Mouse (Mus musculus) retina, embryonic 14.5 days (tissue): ENCODE results near the gene Ccdc3.
"Not testable (repeated sequence)": the region's sequence is repeated elsewhere in the genome, so short reads cannot be mapped to it uniquely, and the experiment has no call there.

Experiments used
- DNase-seq: peaks from one replicate; pipeline ENCODE4 v3.0.0-alpha.2; 2015; ENCODE audit warnings: low spot score

Gene Ccdc3

DNA sequence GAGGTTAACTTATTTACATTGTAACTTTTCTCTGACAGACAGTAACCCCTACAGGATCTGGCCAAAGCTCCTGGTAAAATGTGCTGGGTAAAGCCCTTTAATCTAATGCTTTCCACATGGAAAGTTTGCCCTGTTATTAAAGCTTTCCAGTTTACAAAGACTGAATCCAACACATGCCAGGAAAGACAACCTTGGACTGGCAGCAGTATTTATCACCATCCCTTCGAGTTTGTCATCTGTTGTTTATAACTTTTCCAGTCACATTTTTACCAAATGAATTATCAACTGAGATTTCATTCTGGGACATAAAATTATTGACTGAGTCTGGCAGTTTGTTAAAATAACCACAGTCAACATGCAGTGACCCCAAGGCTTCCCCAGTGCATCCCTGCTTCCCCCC, 77.0 kb downstream of the Ccdc3 start:
- no peak for DNase-seq

DNA sequence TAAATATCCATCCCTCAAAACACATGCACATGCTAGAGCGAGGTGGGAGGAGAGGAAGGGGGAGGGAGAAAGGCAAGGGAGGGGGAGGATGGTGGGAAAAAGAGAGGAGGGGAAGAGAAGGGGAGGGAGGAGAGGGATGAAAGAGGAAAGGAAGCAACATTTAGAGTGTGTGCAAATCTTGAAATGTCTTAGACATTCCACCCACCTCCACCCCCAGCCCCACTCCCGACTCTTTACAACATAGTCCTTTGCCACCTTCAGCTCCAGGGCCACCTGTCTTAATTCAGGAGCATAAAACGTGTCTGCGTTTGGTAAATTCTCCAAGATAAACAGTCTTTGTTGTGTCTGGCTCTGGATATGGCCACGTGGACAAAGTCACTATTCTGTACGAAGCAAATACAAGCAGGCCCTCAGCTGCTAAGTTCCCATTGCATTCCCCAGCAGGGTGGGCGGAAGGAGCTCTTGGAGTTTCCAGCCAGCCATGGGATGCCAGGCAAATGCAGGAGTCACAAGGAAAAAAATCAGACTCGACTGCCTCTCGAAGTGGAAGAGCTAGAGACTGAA, 77.8 kb downstream of the Ccdc3 start:
- no peak for DNase-seq

DNA sequence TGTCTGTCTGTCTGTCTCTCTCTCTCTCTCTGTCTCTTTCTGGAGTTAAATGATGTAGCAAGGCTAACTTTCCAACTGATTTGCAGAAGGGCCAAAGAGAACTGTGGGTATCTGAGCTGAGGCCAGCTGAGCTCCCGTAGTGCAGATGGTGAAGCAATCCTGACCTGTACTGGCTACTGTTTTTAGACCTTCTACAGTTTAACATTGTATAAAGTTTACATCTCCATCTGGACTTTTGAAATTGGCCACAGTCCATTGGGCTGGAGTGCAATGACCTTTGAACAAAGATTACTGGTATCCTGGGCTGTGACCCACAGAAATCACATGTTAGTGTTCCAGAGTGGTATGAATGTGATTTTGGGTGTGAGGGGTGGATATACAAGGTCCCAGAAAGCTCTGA, 81.6 kb downstream of the Ccdc3 start:
- DNase-seq = no peak

DNA sequence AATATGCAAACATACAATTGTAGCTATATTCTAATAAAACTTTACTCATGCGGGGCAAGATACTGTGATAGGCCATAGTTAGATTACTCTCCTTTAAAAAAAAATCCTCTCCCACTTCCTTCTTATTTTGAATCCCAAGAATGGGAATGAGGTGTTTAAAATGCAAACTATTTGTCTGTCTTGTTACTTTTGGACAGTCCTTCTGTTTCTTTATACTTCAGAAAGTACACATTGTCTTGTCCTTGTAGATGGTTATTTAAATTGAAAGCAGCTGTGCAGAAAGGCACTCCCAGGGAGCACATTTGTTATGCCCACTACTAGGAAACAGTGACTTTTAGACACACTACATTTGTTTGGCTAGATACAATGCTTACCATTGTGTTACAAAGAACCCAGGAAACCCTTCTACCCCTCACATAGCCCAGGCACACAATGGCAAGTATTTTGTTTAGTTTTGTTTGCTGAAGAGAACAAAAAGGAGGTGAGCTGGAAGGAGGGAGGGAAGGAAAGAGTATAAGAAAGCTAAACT, 82.3 kb downstream of the Ccdc3 start:
- DNase-seq = no peak

DNA sequence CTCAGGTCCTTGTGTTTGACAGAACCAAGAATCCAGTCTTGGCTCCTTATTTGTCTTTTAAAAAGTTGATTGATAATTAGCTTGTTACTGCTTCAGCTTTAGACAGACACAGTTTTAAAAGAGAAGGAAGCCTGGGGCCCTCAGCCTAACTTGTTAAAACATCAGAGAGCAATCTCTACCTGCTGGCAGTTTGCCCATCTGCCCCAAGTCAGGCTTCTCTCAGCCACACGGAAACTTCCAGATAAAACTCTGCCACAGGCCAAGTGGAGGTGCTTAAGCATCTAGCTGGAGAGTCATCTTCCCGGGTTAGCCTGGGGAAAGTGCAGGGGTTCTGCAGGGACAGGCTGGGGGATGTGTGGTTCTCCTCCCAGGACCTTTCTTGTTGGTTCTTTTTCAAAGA, 85.0 kb downstream of the Ccdc3 start:
- no peak for DNase-seq

DNA sequence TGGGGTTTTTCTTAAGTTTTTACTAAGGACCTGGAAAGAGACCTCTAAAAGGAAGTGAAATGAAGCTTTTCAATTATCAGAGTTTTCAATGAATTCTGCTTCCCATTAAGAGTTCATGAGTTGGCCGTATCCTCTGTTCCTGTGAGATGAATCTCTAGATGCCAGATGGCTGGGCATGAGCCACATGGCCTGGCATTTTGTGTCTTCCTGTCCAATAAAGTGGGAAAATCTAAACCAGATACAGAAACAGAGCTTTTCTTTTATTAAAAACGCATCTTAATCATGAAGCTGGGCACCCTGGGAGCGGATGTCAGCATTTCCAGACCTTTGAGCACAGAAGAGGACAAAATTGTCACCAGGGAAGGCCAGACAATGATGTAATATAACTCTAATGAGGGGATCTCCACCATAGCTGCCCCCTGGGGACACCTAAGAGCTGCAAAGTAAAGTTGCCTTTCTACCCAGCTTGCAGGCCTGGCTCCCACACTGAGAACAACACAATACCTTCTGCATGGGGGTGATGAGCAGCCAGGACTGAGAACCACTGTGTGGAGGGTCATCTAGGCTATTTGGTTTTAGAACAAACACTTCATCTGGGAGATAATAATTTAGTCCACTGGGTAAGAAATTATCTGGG, 99.4 kb downstream of the Ccdc3 start:
- no peak for DNase-seq

DNA sequence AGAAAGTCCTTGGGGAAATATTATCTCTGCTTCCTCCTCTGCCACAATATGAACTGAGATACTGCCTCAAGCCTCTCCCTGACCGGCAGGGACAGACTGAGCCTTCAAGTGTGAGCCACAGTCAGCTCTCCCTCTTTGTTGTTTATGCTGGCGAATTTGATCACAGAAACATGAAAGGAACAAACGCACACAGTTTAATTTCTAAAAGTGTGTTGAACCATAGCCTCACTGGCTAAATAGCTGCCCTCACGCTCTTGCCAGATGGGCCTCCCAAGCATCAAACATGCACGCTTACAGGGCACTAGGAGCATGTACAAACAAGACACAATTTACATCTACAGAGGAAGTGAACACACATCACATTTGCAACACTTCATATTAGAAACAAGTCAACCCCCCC, 100.3 kb downstream of the Ccdc3 start:
- no peak for DNase-seq

DNA sequence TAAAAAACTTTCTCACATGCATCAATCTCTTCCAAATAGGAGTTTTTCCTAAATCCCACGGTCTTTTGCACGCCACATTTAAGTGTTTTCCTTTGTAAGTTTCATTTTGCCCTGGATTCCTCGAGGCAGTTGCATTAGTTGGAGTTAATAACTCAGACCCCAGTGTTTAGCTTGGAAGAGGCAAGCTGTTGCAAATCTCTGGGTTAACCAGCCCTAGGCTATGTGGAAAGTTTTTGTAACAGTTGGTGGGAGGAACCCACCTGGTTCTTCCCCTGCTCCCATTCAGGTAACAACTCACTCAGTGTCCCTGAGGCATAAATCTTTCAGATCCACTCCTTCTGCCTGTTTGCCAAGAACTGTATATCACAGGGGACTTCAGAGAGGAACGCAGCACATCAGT, 101.9 kb downstream of the Ccdc3 start:
- no peak for DNase-seq

DNA sequence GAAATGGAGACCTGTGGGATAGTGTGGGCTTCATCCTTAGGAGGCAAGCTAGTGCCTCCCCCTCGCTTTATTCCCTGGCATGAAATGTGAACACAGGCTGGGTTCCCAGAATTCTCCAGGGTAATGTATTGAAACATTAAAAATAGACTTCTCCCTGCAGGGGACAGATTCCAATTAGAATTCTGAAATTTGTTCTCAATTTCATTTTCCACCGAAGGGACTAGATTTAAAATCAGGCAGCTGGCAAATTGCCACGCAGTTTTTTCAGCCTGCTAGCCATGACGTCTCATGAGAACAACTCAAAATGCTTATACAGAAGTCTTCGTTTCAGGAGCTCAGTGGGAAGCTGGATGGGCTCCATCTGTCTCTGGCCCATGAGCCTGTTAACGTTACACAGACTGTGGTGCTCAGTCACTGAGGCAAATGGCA, 103.9 kb downstream of the Ccdc3 start:
- DNase-seq = no peak

DNA sequence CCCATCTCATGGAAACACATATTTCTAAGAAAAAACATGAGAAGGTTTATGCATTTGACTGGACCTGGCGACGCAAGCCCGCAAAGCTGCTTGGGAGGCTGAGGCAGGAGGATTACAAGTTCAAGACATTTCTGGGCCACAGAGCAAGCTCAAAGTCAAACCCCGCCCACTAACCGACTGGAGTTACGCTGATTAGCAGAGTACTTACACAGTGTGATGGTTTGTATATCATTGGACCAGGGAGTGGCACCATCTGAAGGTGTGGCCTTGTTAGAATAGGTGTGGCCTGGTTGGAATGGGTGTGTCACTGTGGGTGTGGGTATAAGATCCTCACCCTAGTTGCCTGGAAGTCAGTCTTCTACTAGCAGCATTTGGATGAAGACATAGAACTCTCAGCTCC, 111.6 kb downstream of the Ccdc3 start:
- DNase-seq = not testable (repeated sequence)

DNA sequence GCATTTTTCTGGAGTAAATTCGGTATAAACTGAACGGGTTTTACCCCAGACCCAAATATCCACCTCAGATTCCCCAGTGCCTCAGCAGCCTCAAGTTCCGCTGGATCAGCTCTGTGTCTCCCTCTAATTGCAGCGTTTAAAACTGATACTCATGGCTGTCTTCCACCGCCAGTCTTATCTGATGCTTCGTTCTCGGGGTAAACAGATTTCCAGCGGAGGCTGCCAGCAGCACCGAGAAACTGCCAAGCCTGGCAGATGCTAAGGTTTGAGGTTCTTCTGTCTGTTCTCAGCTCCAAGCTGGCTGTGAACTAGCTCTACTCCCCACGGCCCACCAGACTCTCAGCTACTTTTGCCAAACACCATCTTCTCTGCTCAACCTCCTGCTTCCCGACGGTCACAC, 112.4 kb downstream of the Ccdc3 start:
- DNase-seq = no peak

DNA sequence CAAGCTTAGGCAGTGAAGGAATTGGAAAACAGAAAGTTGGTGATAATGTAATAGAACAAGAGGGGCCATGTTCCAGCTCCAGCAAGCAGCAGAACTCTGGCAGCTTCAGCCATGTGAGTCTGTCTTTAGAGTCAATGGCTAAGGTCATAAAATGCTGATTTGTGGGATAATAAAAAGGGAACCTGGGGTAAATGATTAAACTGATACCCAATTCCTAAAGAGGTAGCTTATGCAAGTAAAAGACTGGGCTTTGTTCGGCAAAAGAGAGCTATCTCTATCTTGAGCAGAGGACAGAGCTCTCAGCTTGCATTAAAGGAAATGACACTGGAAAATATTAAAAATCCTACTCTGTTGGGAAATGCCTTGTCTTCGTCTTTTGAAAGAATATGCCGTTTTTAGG, 120.7 kb downstream of the Ccdc3 start:
- no peak for DNase-seq

DNA sequence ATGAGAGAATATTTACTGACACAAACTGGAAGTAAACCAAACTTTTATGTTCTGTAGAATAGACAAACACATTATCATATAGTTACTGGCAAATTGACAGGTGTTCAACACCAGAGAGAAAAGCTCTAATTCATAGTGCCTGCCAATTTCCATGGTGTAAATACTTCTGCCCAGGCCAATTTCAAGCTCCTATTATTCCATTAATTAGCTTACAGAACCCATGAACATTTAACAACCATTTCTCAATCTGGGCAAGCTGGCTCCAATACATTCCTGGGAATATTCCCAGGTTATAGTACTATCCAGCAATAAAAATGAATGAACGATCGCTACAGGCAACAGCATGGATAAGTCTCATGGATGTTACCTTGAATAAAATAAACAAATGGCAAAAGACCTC, 124.7 kb downstream of the Ccdc3 start:
- DNase-seq = no peak

DNA sequence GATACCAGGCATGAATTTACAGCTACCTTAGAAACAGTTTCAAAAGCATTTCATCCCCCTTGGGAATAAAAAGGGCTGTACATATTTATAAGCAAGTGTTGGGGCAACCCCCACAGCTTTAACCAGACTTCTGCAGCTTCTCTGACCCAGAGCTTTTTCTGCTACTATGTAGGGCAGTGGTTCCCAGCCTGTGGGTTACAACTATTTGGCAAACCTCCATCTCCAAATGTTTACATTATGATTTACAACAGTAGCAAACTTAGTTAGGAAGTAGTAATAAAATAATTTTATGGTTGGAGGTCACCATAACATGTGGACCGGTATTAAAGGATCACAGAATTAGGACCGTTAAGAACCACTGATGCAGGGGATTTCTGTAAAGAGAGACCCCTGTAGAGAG, 130.4 kb downstream of the Ccdc3 start:
- no peak for DNase-seq
